Mouse (Mus musculus) gastrocnemius, adult 2 months (tissue): Measurements from ENCODE around the gene Sox6. TPM values are rescaled to one million over a fixed set of nuclear protein-coding genes. Genes with fewer than 3 reads are reported as not detected.

Source experiments
- DNase-seq: peaks from one replicate; pipeline ENCODE4 v3.0.0; 2022
- H3K27ac ChIP-seq: fragments of 200-600 bp; 2 replicates; pipeline ENCODE4 v1.8.1; 2022; ENCODE audit warnings: mild to moderate bottlenecking
- H3K4me3 ChIP-seq: fragments of 200-600 bp; 2 replicates; pipeline ENCODE4 v1.8.1; 2022; ENCODE audit warnings: mild to moderate bottlenecking, moderate library complexity
- CTCF ChIP-seq: fragments of 200-600 bp; IDR thresholded peaks from 2 replicates; pipeline ENCODE4 v1.8.1; 2022; ENCODE audit warnings: antibody characterized with exemption, mild to moderate bottlenecking, moderate library complexity
- intact Hi-C: fragments of 180-260 bp; cut with DNase I; formaldehyde crosslinking; loops from one replicate; pipeline ENCODE4 v1.15.1; 2025
- total RNA-seq, 2 experiments: library from RNA; stranded (reverse); gene quantifications; 2 replicates each; pipeline ENCODE4 v1.2.3; 2021

Gene Sox6
- total RNA-seq, 2 experiments from 2014 or later: 186 to 189 TPM

DNA sequence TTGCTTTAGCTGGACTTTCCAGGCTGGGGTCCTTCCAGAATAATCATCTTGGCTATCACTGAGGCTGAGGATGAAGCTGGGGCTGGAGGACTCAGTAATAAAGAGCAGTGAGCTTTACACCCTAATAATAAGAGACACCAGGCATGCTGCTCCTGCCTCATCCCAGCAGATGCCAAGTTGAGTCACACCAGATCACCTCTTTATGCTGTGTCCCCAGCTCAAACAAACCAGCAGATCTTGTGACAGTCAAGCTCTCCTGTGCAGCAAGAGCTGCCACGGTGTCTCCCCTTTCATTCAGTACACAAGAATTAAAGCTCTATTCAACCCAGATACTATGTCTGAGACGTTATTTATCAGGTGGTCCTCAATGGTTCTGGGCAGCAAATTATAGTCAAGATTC, 560.8 kb downstream of the Sox6 start:
- H3K4me3 ChIP-seq: no peak overlapping the region
- H3K27ac ChIP-seq: peak overlapping the region; percentile 94
- TF ChIP-seq CTCF: no peak
- DNase-seq: peak; percentile 40
- intact Hi-C loops: loop anchor here (5.0 kb wide), 2 partner anchors 70 to 555 kb away; no protein-coding TSS in a partner anchor

DNA sequence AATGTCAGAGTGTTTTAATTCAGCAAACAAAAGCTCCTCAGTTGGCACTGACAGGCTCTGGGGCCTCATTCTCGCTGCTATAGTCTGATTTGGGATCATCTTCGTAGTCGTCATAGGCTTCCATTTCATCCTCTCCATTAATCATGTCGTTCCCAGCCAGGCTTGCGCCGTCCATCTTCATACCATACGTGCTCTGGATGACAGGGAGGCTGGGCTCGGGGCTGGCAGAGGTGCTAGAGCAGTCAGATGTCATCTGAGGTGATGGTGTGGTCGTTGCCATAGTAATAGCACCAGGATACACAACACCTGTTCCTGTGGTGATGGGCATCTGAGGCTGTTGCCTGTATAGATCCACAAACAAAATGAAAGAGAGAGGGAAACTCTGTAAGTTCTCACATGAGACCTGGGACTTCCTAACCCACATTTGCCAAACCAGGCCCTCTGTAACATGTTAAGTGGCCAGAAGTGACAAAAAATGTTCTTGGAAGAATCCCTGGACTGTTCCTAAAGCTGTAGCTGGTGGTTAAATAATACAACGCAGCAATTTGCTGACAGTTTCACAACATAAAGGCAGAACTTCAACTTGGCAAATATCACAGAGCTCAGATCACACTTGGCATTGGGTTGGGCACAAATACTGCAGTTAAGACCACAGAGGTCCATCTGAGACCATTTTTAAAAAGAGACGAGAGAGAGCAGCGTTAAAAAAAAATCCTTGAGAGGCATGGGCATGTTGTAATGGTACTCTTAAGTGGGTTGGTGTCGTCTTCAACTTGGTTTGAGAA, 561.5 kb downstream of the Sox6 start:
- peak; percentile 88 for DNase-seq
- TF ChIP-seq CTCF: no peak
- intact Hi-C loops: loop anchor here (5.0 kb wide), 2 partner anchors 70 to 555 kb away; no protein-coding TSS in a partner anchor
- H3K27ac ChIP-seq: peak overlapping the region; percentile 94
- peak overlapping the region; percentile 14; the same call in 1 of the 2 replicates for H3K4me3 ChIP-seq

DNA sequence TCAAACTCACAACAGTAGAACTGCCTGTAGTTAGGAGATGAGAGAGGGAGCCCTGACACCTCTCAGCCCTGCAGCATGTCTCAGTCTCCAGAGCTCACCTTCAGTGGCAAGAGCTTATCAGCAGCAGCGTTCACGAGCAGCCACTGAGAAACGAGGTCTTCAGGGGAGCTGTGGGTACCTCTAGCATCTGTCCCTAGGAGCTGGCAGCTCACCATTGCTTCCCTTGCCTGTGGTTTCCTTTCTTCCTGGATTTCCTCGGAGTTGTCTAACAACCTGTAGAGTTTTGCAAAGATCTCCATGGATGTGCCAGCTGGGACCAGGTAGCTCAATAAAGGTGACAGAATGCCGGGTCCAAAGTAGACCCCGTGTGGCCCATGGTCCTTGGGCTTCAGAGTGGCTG, 563.4 kb downstream of the Sox6 start:
- intact Hi-C loops: loop anchor here (5.0 kb wide), 2 partner anchors 72 to 557 kb away; no protein-coding TSS in a partner anchor
- DNase-seq: no peak
- TF ChIP-seq CTCF: no peak

DNA sequence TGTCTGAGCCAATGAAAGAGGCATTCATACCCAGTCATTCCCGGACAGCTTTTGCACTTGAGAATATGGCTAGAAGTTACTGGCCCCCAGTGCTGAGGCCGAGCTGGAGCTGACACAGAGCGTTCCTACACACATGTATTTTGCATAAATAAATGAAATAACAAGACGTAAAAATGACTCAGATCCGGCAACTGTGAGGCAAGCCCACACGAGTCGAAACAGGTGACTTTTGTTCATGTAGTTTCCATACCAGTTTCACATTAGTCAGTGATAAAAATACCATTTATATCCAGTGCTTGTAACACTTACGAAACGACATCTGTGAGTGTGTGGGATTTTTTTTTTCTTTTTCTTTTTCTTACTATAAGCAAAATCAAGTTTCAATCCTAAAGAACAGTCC, 564.5 kb downstream of the Sox6 start:
- Histone ChIP-seq H3K4me3 (no peak overlapping the region), H3K27ac (peak overlapping the region; percentile 94)
- no peak for TF ChIP-seq CTCF
- DNase-seq: no peak
- intact Hi-C loops: no loop called here

More for the DNA sequence above, 563.4 kb downstream of the Sox6 start:
- Histone ChIP-seq H3K27ac (peak overlapping the region; percentile 94), H3K4me3 (no peak overlapping the region)

DNA sequence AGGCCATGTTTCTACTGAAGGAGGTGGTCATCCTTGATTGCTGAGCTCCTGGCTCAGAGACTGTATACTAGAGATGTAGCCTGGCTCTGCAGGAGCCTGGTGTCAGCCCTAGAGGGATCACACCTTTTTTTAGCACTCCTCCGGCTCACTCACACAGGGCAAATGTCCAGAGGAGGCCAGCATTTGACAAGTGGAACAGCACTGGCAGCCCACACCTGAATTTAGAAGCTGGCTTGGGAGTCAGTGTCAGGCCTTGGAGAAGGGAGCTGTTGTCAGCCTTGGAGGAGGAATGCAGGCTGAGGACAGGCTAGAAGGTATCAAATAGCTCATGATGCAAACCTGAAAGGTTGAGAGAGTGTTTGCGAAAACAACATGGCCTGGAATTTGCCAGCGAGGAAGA, 565.7 kb downstream of the Sox6 start:
- intact Hi-C loops: loop anchor here (2.0 kb wide), 1 partner anchor 38 kb away; no protein-coding TSS in a partner anchor
- Histone ChIP-seq H3K4me3 (no peak overlapping the region), H3K27ac (peak overlapping the region; percentile 94)
- peak; percentile 92 for DNase-seq
- TF ChIP-seq CTCF: peak; percentile 9; the same call in 1 of the 2 replicates

DNA sequence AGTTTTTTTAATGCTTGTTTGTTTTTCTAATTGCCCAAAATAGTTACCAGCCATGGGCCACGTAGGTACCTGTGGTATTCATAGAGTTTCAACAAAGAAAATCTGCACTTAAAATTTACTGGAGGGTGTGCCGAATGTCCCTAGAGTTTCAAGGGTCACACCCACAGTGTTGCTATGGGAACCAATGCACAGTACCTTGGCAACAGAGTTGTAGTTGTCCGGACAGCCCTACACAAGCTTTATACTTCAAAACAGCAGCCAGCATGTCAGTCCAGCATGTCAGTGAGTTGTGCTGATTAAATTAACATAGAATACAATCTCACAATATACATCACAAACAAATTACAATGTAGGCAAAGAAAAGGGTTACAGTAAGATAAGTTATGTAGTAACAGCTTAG, 567.1 kb downstream of the Sox6 start:
- no peak for DNase-seq
- Histone ChIP-seq H3K27ac (peak overlapping the region; percentile 94), H3K4me3 (no peak overlapping the region)
- TF ChIP-seq CTCF: no peak
- intact Hi-C loops: no loop called here

DNA sequence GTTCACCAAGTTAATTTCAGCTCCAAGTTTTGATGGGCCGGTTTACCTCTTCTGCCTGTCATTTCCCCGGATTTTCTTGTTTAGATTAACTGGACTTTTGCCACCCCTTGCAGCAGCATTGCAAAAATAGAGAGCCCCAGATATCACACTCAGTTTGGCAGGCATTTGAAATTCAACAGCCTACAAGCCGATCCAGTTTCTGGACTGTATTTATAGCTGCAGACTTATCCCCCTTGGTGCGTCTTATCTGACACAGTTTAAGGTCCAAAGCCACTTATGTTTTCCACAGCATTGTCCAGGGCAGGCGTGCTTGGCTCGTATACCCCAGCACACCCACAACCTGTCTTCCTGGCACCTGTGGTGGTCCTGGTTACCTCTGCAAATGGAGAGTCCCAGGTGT, 571.8 kb downstream of the Sox6 start:
- TF ChIP-seq CTCF: no peak
- Histone ChIP-seq H3K27ac (peak overlapping the region; percentile 88), H3K4me3 (peak overlapping the region; percentile 14; the same call in 1 of the 2 replicates)
- DNase-seq: peak; percentile 47
- intact Hi-C loops: no loop called here

DNA sequence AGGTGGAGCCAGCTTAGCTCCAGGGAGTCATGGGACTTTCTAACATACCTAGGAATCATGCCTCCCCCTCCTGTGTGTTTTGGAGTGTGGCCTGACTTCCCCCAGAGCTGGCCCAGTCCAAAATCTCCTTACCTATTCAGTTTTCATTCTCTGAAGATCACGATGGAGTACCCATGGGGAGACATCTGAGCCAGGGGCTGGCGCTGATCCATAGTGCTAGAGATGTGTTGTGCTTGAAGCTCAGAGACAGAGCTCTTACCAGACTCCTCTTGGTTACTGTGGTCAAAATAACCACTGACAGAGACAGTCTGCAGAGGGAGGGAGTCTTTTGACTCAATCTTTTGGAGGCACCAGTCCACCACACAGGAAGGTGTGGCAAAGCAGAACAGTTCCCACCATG, 575.2 kb downstream of the Sox6 start:
- Histone ChIP-seq H3K27ac (0 out of 2 replicates have a peak overlapping the region, but pooled peaks have one; percentile 28), H3K4me3 (no peak overlapping the region)
- intact Hi-C loops: no loop called here
- TF ChIP-seq CTCF: no peak
- peak; percentile 56 for DNase-seq

DNA sequence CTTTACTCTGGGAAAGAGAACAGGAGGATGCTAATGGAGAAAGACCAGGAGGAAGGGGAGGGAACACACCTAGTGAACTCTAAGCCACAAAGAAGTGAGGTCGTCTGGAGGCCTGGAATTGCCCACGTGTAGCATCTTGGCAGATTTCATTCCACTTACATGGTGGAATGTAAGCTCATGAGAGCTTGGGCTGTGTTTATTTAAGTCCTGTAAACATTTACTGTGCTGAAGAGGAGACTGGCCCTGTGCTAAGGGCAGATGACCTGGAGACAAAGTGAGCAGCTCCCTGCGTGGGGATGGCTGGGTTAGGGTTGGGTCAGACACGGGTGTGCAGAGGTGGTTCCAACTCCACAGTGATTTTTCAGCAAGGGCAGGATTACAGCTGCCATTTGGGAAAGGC, 576.3 kb downstream of the Sox6 start:
- Histone ChIP-seq H3K4me3 (no peak overlapping the region), H3K27ac (no peak overlapping the region)
- TF ChIP-seq CTCF: no peak
- DNase-seq: no peak
- intact Hi-C loops: no loop called here

DNA sequence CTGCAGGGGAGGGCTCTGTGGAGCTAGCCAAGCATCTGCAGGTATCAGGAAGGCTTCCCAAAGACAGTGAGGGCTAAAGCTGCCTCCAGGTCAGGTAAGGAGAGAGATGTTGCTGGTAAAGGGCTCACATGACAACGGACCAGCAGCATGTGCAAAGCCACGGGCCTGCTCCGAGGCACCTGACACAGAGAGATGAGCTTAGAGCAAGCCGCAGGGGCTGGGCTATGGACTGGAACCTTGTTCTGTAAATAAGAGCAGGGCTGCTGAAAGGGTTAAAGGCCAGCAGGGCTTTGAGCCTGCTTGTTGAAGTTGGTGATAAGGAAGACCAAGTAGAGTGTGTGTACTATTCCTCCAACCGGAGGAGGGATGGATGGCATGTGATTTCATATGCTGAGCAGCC, 583.6 kb downstream of the Sox6 start:
- TF ChIP-seq CTCF: no peak
- no peak for DNase-seq
- H3K27ac ChIP-seq: no peak overlapping the region
- intact Hi-C loops: no loop called here
- H3K4me3 ChIP-seq: no peak overlapping the region

DNA sequence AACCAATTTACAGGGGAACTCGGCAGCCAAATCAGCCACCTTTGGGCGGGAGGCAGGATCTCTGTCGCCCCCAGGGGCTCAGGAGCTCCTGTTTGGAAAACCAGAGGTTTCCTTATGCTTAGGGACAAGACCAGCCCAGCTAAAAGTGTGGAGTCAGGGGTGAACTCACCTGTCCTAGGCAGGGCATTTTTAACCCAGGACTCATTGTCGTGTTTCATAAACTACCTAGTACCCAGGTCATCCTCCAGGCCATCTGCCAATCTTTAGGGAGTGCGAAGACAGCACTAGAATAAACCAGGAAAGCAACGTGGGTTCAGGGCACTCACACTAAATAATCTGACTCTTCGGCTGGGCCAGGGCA, 584.9 kb downstream of the Sox6 start:
- intact Hi-C loops: loop anchor here (2.0 kb wide), 1 partner anchor 587 kb away; no protein-coding TSS in a partner anchor
- Histone ChIP-seq H3K27ac (peak overlapping the region; percentile 61), H3K4me3 (peak overlapping the region; percentile 37; the same call in 1 of the 2 replicates)
- no peak for TF ChIP-seq CTCF
- DNase-seq: no peak

DNA sequence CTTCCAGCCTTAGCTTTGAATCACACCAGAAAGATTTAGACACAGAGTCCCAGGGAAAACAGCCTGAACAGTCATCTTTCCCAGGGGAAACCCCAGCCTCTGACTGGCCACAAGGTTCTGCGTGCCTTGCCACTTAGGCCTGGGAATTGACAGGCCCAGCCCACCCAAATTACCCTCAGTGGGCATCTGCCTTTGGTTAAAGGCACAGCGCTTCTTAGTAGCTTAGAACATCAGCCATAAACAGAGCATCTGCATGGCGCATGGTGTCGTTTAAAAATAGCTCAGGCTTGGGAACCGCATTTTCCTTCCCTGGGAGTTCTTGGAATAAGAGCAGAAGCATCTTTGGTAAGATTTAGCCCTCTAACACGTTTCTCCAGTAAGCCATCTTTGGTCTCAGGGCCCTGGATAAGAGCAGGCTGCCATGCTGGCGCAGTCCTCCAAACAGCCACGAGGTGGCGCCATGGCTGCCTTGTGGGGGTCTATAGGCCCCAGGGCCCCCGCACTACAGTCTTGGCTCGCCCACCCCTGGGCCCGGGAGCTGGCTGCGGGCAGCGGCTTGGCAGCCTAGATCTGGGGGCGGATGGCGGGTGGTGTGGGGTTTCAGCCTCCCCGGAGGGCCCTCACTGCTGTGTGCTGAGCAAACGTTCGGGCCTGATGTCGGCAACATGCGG, 585.4 kb downstream of the Sox6 start:
- intact Hi-C loops: loop anchor here (2.0 kb wide), 1 partner anchor 588 kb away; no protein-coding TSS in a partner anchor
- peak overlapping the region; percentile 37; the same call in 1 of the 2 replicates for H3K4me3 ChIP-seq
- DNase-seq: peak; percentile 82
- peak; percentile 85 for TF ChIP-seq CTCF
- H3K27ac ChIP-seq: peak overlapping the region; percentile 61
